Mouse (Mus musculus) right cerebral cortex, postnatal 14 days (tissue): ENCODE results near the gene Ftsj3.
"Not testable (repeated sequence)": the region's sequence is repeated elsewhere in the genome, so short reads cannot be mapped to it uniquely, and the experiment has no call there.

Experiments used
- DNase-seq: peaks from one replicate; pipeline ENCODE4 v3.0.0; 2022

Ftsj3 gene

DNA sequence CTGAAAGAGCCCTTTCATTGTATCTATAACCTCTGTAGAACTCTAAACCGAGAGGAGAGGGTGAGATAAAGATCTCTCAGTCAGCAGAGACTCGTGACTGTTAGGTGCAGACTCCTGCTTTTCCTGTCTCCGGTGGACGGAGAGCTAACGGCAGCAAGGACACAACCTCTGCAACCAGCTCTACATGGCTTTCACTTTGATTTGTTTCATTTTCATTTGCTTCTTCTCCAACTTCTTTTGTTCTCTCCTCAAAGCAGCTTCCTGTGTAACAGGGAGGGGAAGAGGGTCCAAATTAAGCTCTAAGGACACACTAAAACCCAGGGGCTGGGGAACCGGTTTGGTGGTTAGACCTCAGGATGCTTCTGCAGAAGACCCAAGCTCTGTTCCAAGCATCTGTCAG, 55.1 kb downstream of the Ftsj3 start:
- no peak for DNase-seq

DNA sequence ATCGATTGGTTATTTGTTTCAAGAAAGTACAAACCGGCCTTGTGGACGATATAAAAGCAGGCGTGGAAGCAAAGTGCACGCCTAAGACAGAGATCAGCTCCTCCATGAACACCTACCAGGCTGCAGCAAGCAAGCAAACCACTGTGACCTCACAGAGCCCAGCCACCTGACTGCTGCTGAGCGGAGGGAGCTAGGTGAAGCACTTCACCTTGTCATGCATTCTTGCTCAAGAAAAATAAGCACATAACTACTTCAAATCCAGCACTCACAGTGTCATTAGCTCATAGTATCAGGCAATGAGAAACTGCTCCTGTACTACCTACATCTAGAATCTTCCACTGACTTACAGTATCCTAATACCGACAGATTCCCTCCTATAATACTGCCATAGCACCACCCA, 55.9 kb downstream of the Ftsj3 start:
- DNase-seq, result not testable (repeated sequence)
